Mouse (Mus musculus) hindbrain, embryonic 13.5 days (tissue): Measurements from ENCODE around the gene Gm48551. TPM values are rescaled to one million over a fixed set of nuclear protein-coding genes. Genes with fewer than 3 reads are reported as not detected.

Experiments
- ATAC-seq: fragments of 200-750 bp; cut with Nextera tagmentation; 2 replicates; pipeline ENCODE4 v1.8.0; 2017; ENCODE audit warnings: moderate TSS enrichment; ENCODE audit not compliant: low FRiP score
- H3K27ac ChIP-seq: fragments of 300-500 bp; sonication (generic); 2 replicates; pipeline ENCODE4 v1.5.1; 2015; ENCODE audit warnings: inconsistent platforms, mild to moderate bottlenecking, moderate library complexity
- H3K27me3 ChIP-seq: fragments of 300-500 bp; sonication (generic); 2 replicates; pipeline ENCODE4 v1.6.1; 2015; ENCODE audit warnings: mild to moderate bottlenecking, inconsistent platforms
- H3K36me3 ChIP-seq: fragments of 300-500 bp; sonication (generic); 2 replicates; pipeline ENCODE4 v1.6.1; 2015; ENCODE audit warnings: mild to moderate bottlenecking, inconsistent platforms
- H3K4me1 ChIP-seq: fragments of 300-500 bp; sonication (generic); replicated peaks from 2 replicates; pipeline ENCODE4 v1.6.1; 2015; ENCODE audit warnings: inconsistent platforms
- H3K4me2 ChIP-seq: fragments of 300-500 bp; sonication (generic); 2 replicates; pipeline ENCODE4 v1.6.1; 2015; ENCODE audit warnings: inconsistent platforms, mild to moderate bottlenecking, moderate library complexity
- H3K4me3 ChIP-seq: fragments of 300-500 bp; sonication (generic); 2 replicates; pipeline ENCODE4 v1.5.1; 2015; ENCODE audit warnings: mild to moderate bottlenecking, inconsistent platforms
- H3K9ac ChIP-seq: fragments of 300-500 bp; sonication (generic); 2 replicates; pipeline ENCODE4 v1.6.1; 2015; ENCODE audit warnings: mild to moderate bottlenecking, inconsistent platforms
- H3K9me3 ChIP-seq: fragments of 300-500 bp; sonication (generic); 2 replicates; pipeline ENCODE4 v1.6.1; 2016; ENCODE audit warnings: inconsistent platforms
- WGBS: fragments of 180-500 bp; shearing (Covaris S2); methylation state at CpG from one replicate; pipeline ENCODE4 v1.1.7; 2015; 5-methylcytosine and 5-hydroxymethylcytosine counted together
- polyA plus RNA-seq: library from polyadenylated mRNA; unstranded; fragments of >200 nt; fragmentation: Nextera tagmentation; extraction: Ambion mirVana; gene quantifications from 2 replicates; pipeline ENCODE4 v1.2.1, GENCODE M21; 2015

Gene Gm48551
- polyA plus RNA-seq, 1 experiment from 2014 or later: 6.5 TPM

- WGBS: 82% methylated on average over 6 of the region's 6 CpGs
- no peak for ATAC-seq
Observed at GRCm38 (mm10) chr10:81392270-81392669, 8.0 kb downstream of the Gm48551 start.

GRCm38 (mm10) chr10:81392781-81393185 is 8.5 kb downstream of the Gm48551 start, which contains the start of gene Smim24:
Smim24 (plus strand) TSS chr10:81393051.
- Histone ChIP-seq H3K27ac (peak within 1 kb of the TSS; percentile 40), H3K27me3 (0 out of 2 replicates have a peak, but pooled peaks cover 2% of the 10 kb centered on the region), H3K36me3 (peaks cover 26% of the 10 kb centered on the region), H3K9me3 (no peaks in the 10 kb centered on the region), H3K9ac (peak within 1 kb of the TSS; percentile 59), H3K4me3 (peak within 1 kb of the TSS; percentile 18), H3K4me2 (peak within 1 kb of the TSS; percentile 45), H3K4me1 (peaks cover 46% of the 10 kb centered on the region)
- no peak for ATAC-seq
- WGBS: 71% methylated on average over 14 of the region's 14 CpGs

More at GRCm38 (mm10) chr10:81392270-81392669, 8.0 kb downstream of the Gm48551 start:
- no peak overlapping the region for H3K4me3 ChIP-seq
- peaks cover 41% of the 10 kb centered on the region for H3K4me1 ChIP-seq
- no peak overlapping the region for H3K9ac ChIP-seq
- no peaks in the 10 kb centered on the region for H3K9me3 ChIP-seq
- peaks cover 26% of the 10 kb centered on the region for H3K36me3 ChIP-seq
- no peak overlapping the region for H3K27ac ChIP-seq
- H3K4me2 ChIP-seq: no peak overlapping the region
- H3K27me3 ChIP-seq: 0 out of 2 replicates have a peak, but pooled peaks cover 2% of the 10 kb centered on the region

GRCm38 (mm10) chr10:81393456-81394063 is 9.3 kb downstream of the Gm48551 start:
- Histone ChIP-seq H3K27ac (peak overlapping the region; percentile 40), H3K9me3 (no peaks in the 10 kb centered on the region), H3K4me3 (peak overlapping the region; percentile 18), H3K9ac (peak overlapping the region; percentile 59), H3K4me2 (peak overlapping the region; percentile 45), H3K27me3 (0 out of 2 replicates have a peak, but pooled peaks cover 5% of the 10 kb centered on the region), H3K36me3 (peaks cover 20% of the 10 kb centered on the region; the same call in 1 of the 2 replicates), H3K4me1 (peaks cover 53% of the 10 kb centered on the region)
- 8% methylated on average over 19 of the region's 19 CpGs for WGBS
- ATAC-seq: no peak

GRCm38 (mm10) chr10:81395127-81395526 is 10.9 kb downstream of the Gm48551 start:
- no peak overlapping the region for H3K27ac ChIP-seq
- H3K9me3 ChIP-seq: no peaks in the 10 kb centered on the region
- peaks cover 25% of the 10 kb centered on the region for H3K36me3 ChIP-seq
- H3K4me3 ChIP-seq: no peak overlapping the region
- no peak for ATAC-seq
- 0 out of 2 replicates have a peak, but pooled peaks cover 5% of the 10 kb centered on the region for H3K27me3 ChIP-seq
- no peak overlapping the region for H3K4me2 ChIP-seq
- H3K9ac ChIP-seq: no peak overlapping the region
- WGBS: 15% methylated on average over 5 of the region's 5 CpGs
- H3K4me1 ChIP-seq: peaks cover 53% of the 10 kb centered on the region

GRCm38 (mm10) chr10:81395865-81396264 is 11.6 kb downstream of the Gm48551 start:
- no peak for ATAC-seq
- WGBS: 84% methylated on average over 4 of the region's 4 CpGs
- Histone ChIP-seq H3K36me3 (peaks cover 29% of the 10 kb centered on the region), H3K9ac (no peak overlapping the region), H3K27ac (no peak overlapping the region), H3K4me1 (peaks cover 60% of the 10 kb centered on the region), H3K9me3 (no peaks in the 10 kb centered on the region), H3K4me2 (no peak overlapping the region), H3K27me3 (0 out of 2 replicates have a peak, but pooled peaks cover 5% of the 10 kb centered on the region), H3K4me3 (no peak overlapping the region)

GRCm38 (mm10) chr10:81396749-81397148 is 12.5 kb downstream of the Gm48551 start:
- Histone ChIP-seq H3K9me3 (no peaks in the 10 kb centered on the region), H3K27me3 (0 out of 2 replicates have a peak, but pooled peaks cover 5% of the 10 kb centered on the region), H3K36me3 (peaks cover 25% of the 10 kb centered on the region), H3K4me1 (peaks cover 69% of the 10 kb centered on the region), H3K4me2 (no peak overlapping the region), H3K9ac (peak overlapping the region; percentile 60), H3K4me3 (no peak overlapping the region), H3K27ac (peak overlapping the region; percentile 50)
- 59% methylated on average over 5 of the region's 5 CpGs for WGBS
- no peak for ATAC-seq

- H3K4me1 ChIP-seq: peaks cover 76% of the 10 kb centered on the region
- 0 out of 2 replicates have a peak overlapping the region, but pooled peaks have one; percentile 16 for H3K9ac ChIP-seq
- no peaks in the 10 kb centered on the region for H3K9me3 ChIP-seq
- peaks cover 32% of the 10 kb centered on the region for H3K36me3 ChIP-seq
- no peak overlapping the region for H3K27ac ChIP-seq
- no peak overlapping the region for H3K4me3 ChIP-seq
- no peak overlapping the region for H3K4me2 ChIP-seq
- H3K27me3 ChIP-seq: 0 out of 2 replicates have a peak, but pooled peaks cover 3% of the 10 kb centered on the region
- 63% methylated on average over 5 of the region's 5 CpGs for WGBS
- no peak for ATAC-seq
Observed at GRCm38 (mm10) chr10:81399296-81399695, 15.0 kb downstream of the Gm48551 start.

- peaks cover 37% of the 10 kb centered on the region for H3K36me3 ChIP-seq
- WGBS: 79% methylated on average over 18 of the region's 18 CpGs
Observed at GRCm38 (mm10) chr10:81399798-81400308, 15.6 kb downstream of the Gm48551 start.

GRCm38 (mm10) chr10:81400371-81401204 is 16.3 kb downstream of the Gm48551 start:
- peak overlapping the region; percentile 92 for H3K27ac ChIP-seq
- peaks cover 42% of the 10 kb centered on the region for H3K36me3 ChIP-seq
- peaks cover 80% of the 10 kb centered on the region for H3K4me1 ChIP-seq
- no peaks in the 10 kb centered on the region for H3K9me3 ChIP-seq
- H3K9ac ChIP-seq: peak overlapping the region; percentile 56
- ATAC-seq: no peak
- H3K4me2 ChIP-seq: peak overlapping the region; percentile 32; the same call in 1 of the 2 replicates
- H3K4me3 ChIP-seq: no peak overlapping the region
- H3K27me3 ChIP-seq: peaks cover 13% of the 10 kb centered on the region; the same call in 1 of the 2 replicates
- WGBS: 39% methylated on average over 22 of the region's 22 CpGs

More at GRCm38 (mm10) chr10:81399798-81400308, 15.6 kb downstream of the Gm48551 start:
- peaks cover 8% of the 10 kb centered on the region; the same call in 1 of the 2 replicates for H3K27me3 ChIP-seq
- no peak for ATAC-seq
- H3K9me3 ChIP-seq: no peaks in the 10 kb centered on the region
- H3K4me3 ChIP-seq: no peak overlapping the region
- peak overlapping the region; percentile 32; the same call in 1 of the 2 replicates for H3K4me2 ChIP-seq
- H3K9ac ChIP-seq: peak overlapping the region; percentile 39
- H3K27ac ChIP-seq: no peak overlapping the region
- peaks cover 80% of the 10 kb centered on the region for H3K4me1 ChIP-seq

GRCm38 (mm10) chr10:81401205-81401520 is 16.9 kb downstream of the Gm48551 start:
- H3K4me3 ChIP-seq: no peak overlapping the region
- ATAC-seq: no peak; the same call in 1 of the 2 replicates
- peaks cover 78% of the 10 kb centered on the region for H3K4me1 ChIP-seq
- H3K27ac ChIP-seq: peak overlapping the region; percentile 92
- H3K9me3 ChIP-seq: no peaks in the 10 kb centered on the region
- H3K36me3 ChIP-seq: peaks cover 48% of the 10 kb centered on the region
- WGBS: 22% methylated on average over 10 of the region's 10 CpGs
- peaks cover 18% of the 10 kb centered on the region; the same call in 1 of the 2 replicates for H3K27me3 ChIP-seq
- H3K4me2 ChIP-seq: no peak overlapping the region
- peak overlapping the region; percentile 14; the same call in 1 of the 2 replicates for H3K9ac ChIP-seq

GRCm38 (mm10) chr10:81401521-81402226 is 17.4 kb downstream of the Gm48551 start:
- Histone ChIP-seq H3K9ac (peak overlapping the region; percentile 43; the same call in 1 of the 2 replicates), H3K36me3 (peaks cover 53% of the 10 kb centered on the region), H3K27ac (peak overlapping the region; percentile 92), H3K9me3 (no peaks in the 10 kb centered on the region), H3K4me1 (peaks cover 78% of the 10 kb centered on the region), H3K4me2 (peak overlapping the region; percentile 17; the same call in 1 of the 2 replicates), H3K4me3 (no peak overlapping the region), H3K27me3 (peaks cover 24% of the 10 kb centered on the region)
- ATAC-seq: peak; percentile 75
- 5% methylated on average over 18 of the region's 18 CpGs for WGBS
